Mouse (Mus musculus) stomach, embryonic 14.5 days (tissue): ENCODE data around the gene Gga1. TPM values are rescaled to one million over a fixed set of nuclear protein-coding genes. Genes with fewer than 3 reads are reported as not detected.

ENCODE experiments used
- ATAC-seq: fragments of 200-750 bp; cut with Nextera tagmentation; 2 replicates; pipeline ENCODE4 v1.8.0; 2017; ENCODE audit warnings: low read depth, moderate TSS enrichment; ENCODE audit not compliant: insufficient number of reproducible peaks, insufficient read depth, low FRiP score
- H3K27ac ChIP-seq: fragments of 300-500 bp; sonication (generic); 2 replicates; pipeline ENCODE4 v1.5.1; 2014; ENCODE audit warnings: mild to moderate bottlenecking, low read length, moderate library complexity, mixed read lengths
- H3K27me3 ChIP-seq: fragments of 300-500 bp; sonication (generic); 2 replicates; pipeline ENCODE4 v1.6.1; 2014; ENCODE audit warnings: low read length, control low read depth, mixed read lengths; ENCODE audit not compliant: control insufficient read depth, insufficient read depth
- H3K36me3 ChIP-seq: fragments of 300-500 bp; sonication (generic); 2 replicates; pipeline ENCODE4 v1.6.1; 2014; ENCODE audit warnings: mild to moderate bottlenecking, control low read depth, low read length, moderate library complexity, mixed read lengths; ENCODE audit not compliant: control insufficient read depth, insufficient read depth
- H3K4me1 ChIP-seq: fragments of 300-500 bp; sonication (generic); 2 replicates; pipeline ENCODE4 v1.6.1; 2014; ENCODE audit warnings: low read length, control low read depth, mixed read lengths; ENCODE audit not compliant: control insufficient read depth, insufficient read depth
- H3K4me2 ChIP-seq: fragments of 300-500 bp; sonication (generic); replicated peaks from 2 replicates; pipeline ENCODE4 v1.6.1; 2014; ENCODE audit warnings: low read depth, low read length, control low read depth
- H3K4me3 ChIP-seq: fragments of 300-500 bp; sonication (generic); 2 replicates; pipeline ENCODE4 v1.5.1; 2014; ENCODE audit warnings: low read depth, low read length, control low read depth
- H3K9ac ChIP-seq: fragments of 300-500 bp; sonication (generic); replicated peaks from 2 replicates; pipeline ENCODE4 v1.6.1; 2014; ENCODE audit warnings: low read depth, mild to moderate bottlenecking, control low read depth, low read length, moderate library complexity, mixed read lengths
- H3K9me3 ChIP-seq: fragments of 300-500 bp; sonication (generic); 2 replicates; pipeline ENCODE4 v1.6.1; 2016; ENCODE audit warnings: low read depth, low read length, control low read depth; ENCODE audit not compliant: control insufficient read depth
- WGBS: fragments of 180-500 bp; shearing (Covaris S2); extraction: QIAGEN DNeasy Blood & Tissue Kit; methylation state at CpG from one replicate; pipeline ENCODE4 v1.1.7; 2014; 5-methylcytosine and 5-hydroxymethylcytosine counted together
- polyA plus RNA-seq: library from polyadenylated mRNA; unstranded; fragments of >200 nt; fragmentation: Nextera tagmentation; extraction: Ambion mirVana; gene quantifications from 2 replicates; pipeline ENCODE4 v1.2.1, GENCODE M21; 2014

Gga1 gene
- polyA plus RNA-seq, 1 experiment from 2014 or later = 38.2 TPM

DNA sequence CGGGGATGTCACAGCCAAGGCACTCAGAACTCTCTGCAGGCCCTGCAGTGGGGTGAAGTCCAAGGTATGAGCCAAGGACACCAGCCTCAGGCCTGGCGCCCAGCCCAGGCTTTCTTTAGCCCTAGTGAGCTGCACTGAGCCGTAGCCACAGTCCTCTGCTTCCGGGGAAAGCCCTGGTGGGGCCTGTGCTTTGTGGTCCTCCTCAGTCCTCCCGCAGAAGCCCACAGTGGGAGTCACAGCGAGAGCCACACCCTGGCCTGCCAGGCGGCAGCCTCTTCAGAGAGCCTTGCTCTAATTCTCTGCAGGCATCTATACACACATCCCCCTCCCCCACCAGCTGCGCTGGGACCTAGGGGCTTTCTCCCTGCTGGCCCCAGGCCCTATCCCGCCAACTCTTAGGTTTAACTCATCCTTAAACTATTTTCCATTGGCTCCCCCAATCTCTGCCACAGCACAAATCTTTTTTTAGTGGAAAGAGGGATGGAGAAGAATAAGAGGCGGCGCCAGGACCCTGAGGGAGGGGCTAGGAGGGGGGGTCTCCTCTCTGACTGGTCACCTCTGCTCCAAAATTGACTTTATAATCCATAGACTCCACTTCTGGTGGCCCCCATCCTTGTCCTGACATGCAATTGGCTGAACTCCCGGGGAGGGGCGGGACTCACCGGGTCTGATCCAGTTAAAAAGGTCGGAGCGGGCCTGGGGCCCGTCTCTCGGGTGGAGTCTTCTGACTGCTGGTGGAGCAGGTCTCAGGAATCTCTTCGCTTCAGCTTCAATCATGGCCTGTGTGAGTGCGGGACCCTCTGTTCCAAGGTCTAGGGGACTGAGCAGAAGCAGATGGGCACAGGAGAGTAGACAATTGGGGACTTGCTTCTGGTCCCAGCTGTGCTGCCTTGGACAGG is 49.3 kb downstream of the Gga1 start, which contains the start of gene Lgals1:
TSS of gene Lgals1 (plus strand) at position 705 of the 899 bp plus-strand sequence.
- WGBS = 7% methylated on average over 20 of the region's 20 CpGs
- no peaks in the 10 kb centered on the region for H3K9me3 ChIP-seq
- peaks cover 13% of the 10 kb centered on the region for H3K36me3 ChIP-seq
- no peaks in the 10 kb centered on the region for H3K27me3 ChIP-seq
- H3K4me2 ChIP-seq = peak within 1 kb of the TSS; percentile 79
- H3K27ac ChIP-seq = peak within 1 kb of the TSS; percentile 98
- H3K4me3 ChIP-seq = peak within 1 kb of the TSS; percentile 54
- H3K4me1 ChIP-seq = peaks cover 19% of the 10 kb centered on the region
- ATAC-seq = peak; percentile 76
- peak within 1 kb of the TSS; percentile 52 for H3K9ac ChIP-seq

DNA sequence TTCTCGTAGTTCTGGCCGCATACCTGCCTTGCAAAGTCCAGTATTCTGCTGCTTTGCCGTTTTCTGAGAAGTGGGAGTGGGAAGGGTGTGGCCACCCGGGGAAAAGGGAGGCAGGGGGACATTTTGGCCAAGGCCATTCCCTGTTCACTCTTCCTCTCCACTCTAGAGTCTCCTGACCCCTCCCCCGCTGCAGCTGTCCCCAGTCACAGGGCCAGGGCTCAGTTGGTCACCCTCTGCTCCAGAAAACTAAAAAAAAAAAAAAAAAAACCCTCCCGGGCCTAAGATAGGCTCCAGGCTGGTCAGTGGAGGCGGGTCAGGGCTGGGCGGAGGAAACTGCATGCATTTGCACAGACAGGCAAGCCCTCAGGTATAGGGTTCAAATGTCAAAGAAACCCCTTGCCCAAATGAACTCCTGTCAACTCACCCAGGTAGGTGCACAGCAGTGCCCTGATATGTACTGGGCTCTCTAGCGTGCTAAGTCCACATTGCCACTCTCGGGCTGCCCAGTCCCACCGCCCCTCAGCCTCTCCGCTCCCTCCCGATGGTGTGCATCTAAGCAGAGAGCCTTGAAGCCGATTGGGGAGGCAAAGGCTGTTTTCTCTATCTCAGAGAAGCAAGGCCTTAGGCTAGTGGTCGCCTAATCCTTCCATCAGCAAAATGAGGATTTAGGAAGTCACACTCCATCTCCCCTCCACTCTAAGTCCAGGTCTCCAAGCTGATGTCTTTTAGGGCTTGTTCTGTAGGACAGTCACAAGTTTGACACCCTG is 50.2 kb downstream of the Gga1 start:
- Histone ChIP-seq H3K4me1 (peaks cover 19% of the 10 kb centered on the region), H3K36me3 (peaks cover 13% of the 10 kb centered on the region), H3K4me2 (peak overlapping the region; percentile 79), H3K27me3 (no peaks in the 10 kb centered on the region), H3K9me3 (no peaks in the 10 kb centered on the region), H3K9ac (peak overlapping the region; percentile 52), H3K4me3 (peak overlapping the region; percentile 54), H3K27ac (peak overlapping the region; percentile 92)
- ATAC-seq = no peak
- WGBS = 14% methylated on average over 15 of the region's 15 CpGs

DNA sequence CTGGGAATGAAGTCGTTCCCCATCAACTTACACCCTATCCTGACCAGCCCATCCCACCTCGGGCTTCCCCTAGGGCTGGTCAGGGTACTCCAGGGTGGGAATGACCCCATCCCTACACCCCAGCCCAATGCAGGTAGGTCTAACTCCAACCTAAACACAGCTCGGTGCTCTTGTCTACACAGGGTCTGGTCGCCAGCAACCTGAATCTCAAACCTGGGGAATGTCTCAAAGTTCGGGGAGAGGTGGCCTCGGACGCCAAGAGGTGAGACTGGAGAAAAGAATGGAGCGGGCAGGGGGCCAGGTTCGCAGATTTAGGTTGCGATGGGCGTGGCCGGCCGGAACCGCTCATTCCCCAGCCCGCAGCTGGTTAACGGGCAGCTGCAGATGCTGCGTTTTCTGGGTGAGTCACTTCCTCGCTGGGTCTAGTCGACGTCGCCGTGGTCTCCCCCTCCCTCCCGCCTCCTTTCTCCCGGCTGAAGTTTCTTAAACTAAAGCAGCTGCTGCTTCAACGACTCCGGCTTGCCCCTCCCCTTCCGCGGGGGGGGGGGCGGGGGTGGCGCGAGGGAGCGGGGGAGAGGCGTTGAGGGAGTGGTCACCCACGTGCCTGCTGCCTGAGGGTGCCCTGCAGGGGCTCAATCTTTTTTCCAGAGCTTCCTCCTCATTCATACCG is 50.9 kb downstream of the Gga1 start:
- Histone ChIP-seq H3K27ac (peak overlapping the region; percentile 92), H3K4me3 (peak overlapping the region; percentile 54), H3K36me3 (peaks cover 13% of the 10 kb centered on the region), H3K27me3 (no peaks in the 10 kb centered on the region), H3K4me1 (peaks cover 19% of the 10 kb centered on the region), H3K9ac (peak overlapping the region; percentile 52), H3K9me3 (no peaks in the 10 kb centered on the region), H3K4me2 (peak overlapping the region; percentile 79)
- under 1% methylated on average over 34 of the region's 35 CpGs for WGBS
- ATAC-seq = peak; percentile 54

DNA sequence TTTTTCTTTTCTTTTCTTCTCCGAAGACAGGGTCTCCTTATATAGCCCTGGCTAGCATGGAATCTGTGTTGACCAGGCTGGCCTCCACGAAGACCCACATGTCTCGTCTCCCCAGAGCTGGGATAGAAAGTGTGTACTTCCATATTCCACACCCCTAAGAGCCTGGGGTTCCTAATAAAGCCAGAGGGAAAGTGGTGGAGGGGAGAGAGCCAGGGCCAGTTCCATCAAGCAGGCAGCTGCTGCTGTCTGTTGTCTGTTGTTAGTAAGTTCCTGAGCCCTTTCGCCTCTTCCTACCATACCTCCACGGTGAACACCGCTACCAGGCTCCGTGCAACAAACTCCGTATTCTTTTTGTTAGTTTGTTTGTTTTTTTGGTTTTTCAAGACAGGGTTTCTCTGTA is 51.5 kb downstream of the Gga1 start:
- Histone ChIP-seq H3K4me3 (peak overlapping the region; percentile 54), H3K9me3 (no peaks in the 10 kb centered on the region), H3K9ac (no peak overlapping the region), H3K36me3 (peaks cover 13% of the 10 kb centered on the region), H3K4me2 (peak overlapping the region; percentile 79), H3K4me1 (peaks cover 19% of the 10 kb centered on the region), H3K27ac (peak overlapping the region; percentile 92), H3K27me3 (no peaks in the 10 kb centered on the region)
- WGBS = 44% methylated on average over 8 of the region's 8 CpGs
- no peak for ATAC-seq

DNA sequence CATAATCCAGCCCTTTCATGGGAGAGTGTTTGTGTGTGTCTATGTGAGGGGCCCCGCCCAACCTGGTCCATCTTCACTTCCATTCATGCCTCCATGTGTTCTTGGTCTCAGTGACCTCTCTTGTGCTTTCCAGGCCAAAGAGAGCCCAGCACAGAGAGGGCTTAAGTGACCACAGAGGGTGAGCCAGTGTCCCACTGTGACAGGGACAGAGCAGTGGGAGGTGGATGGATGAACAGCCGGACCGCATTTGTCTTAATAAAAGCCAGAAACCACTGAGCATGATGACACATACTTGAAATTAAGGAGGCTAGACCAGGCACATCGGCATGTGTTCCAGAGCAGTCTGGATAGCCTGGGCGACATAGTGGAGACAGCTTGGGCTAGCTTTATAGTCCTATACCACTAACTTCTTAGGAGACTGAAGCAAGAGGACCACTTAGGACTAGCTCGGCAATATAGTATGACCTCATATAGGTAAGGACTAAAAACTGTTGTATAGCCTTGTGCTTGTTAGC is 53.3 kb downstream of the Gga1 start:
- no peak for ATAC-seq
- Histone ChIP-seq H3K4me2 (no peak overlapping the region), H3K4me1 (peaks cover 20% of the 10 kb centered on the region), H3K9ac (no peak overlapping the region), H3K36me3 (peaks cover 13% of the 10 kb centered on the region), H3K27me3 (no peaks in the 10 kb centered on the region), H3K27ac (no peak overlapping the region), H3K4me3 (no peak overlapping the region), H3K9me3 (no peaks in the 10 kb centered on the region)
- whole genome bisulfite sequencing = 93% methylated on average over 6 of the region's 6 CpGs

DNA sequence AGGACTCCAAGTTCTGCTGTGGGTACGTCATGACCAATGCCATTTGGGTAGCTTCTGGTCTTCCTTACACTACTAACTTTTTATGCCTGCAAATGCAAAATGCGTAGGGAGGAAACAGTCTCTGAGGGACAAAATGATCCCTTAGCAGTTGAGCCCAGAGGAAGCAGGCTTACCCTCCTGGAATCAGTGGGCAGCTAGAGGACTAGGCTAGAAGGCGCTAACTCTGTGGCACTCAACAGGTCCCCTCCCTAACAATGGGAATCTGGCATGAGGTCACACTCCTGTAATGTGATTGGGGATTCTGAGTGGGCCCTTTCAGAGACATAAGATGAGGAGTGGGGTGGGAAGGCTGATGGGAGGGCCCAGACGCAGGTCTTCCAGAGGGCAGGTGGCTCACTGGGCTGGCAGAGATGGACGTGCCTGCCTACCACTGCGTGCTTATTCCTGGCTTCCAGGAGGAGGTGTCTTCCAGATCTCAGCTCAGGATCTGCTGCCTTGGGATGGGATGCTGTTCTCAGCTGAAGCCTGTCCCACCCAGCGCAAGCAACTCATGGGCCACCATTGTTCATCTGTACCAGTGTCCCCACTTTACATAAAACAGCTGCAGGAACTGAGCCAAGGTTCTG is 53.9 kb downstream of the Gga1 start:
- Histone ChIP-seq H3K4me3 (no peak overlapping the region), H3K9ac (no peak overlapping the region), H3K9me3 (no peaks in the 10 kb centered on the region), H3K36me3 (peaks cover 13% of the 10 kb centered on the region), H3K4me2 (no peak overlapping the region), H3K27ac (peak overlapping the region; percentile 6; the same call in 1 of the 2 replicates), H3K27me3 (no peaks in the 10 kb centered on the region), H3K4me1 (peaks cover 17% of the 10 kb centered on the region)
- no peak for ATAC-seq
- WGBS = 82% methylated on average over 7 of the region's 7 CpGs

DNA sequence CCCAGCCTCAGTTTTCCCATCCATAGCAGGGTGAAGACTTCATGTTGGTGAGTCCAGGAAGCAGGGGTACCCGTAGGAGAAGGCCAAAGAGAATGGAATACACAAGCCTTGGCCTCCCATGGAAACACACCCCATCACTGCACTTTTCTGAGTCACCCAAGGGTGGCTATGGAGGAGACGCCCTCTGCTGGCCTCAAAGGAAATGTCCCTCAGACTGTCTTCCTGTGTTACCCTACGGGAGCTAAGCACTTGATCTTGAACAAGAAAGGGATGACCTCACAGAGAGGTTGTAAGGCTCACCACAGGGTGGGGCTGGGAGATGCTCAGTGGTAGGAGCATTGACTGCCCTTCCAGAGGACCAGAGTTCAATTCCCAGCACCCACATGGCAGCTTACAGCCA is 54.6 kb downstream of the Gga1 start:
- H3K27me3 ChIP-seq = no peaks in the 10 kb centered on the region
- no peak overlapping the region for H3K27ac ChIP-seq
- no peak overlapping the region for H3K4me2 ChIP-seq
- H3K36me3 ChIP-seq = peaks cover 13% of the 10 kb centered on the region
- no peak overlapping the region for H3K4me3 ChIP-seq
- no peak for ATAC-seq
- 25% methylated on average over 3 of the region's 3 CpGs for WGBS
- H3K9me3 ChIP-seq = no peaks in the 10 kb centered on the region
- H3K9ac ChIP-seq = no peak overlapping the region
- H3K4me1 ChIP-seq = peaks cover 16% of the 10 kb centered on the region
